Mouse (Mus musculus): ENCODE data around the gene Rrp7a. TPM values are rescaled to one million over a fixed set of nuclear protein-coding genes. Genes with fewer than 3 reads are reported as not detected.

Rrp7a gene
- polyA plus RNA-seq, 1 experiment from 2014 or later: 78.9 TPM

DNA sequence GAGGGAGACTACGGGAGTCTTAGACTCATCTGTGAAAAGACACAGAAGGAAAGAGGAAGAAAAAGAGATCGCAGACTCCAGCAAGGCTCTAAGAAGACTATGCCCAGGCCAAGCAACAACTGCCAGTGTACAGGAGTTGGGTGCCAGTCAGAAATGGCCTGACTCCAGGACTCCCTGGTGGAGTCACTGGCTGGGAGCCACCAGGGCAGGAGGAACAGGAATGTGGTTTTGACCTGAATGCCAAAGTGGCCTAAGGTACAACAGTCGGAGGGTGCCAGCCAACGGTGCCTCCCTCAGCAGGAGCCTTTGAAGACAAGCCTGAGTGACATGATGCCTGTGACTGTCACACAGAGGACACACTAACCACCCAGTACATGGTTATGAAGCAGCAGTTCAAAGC lies 48.4 kb downstream of the Rrp7a start:
- 74% methylated on average over 4 of the region's 4 CpGs for WGBS
- no peaks in the 10 kb centered on the region for H3K4me1 ChIP-seq (replicated peaks)
- ATAC-seq (ENCODE audit: low FRiP score, low read depth): no peak

DNA sequence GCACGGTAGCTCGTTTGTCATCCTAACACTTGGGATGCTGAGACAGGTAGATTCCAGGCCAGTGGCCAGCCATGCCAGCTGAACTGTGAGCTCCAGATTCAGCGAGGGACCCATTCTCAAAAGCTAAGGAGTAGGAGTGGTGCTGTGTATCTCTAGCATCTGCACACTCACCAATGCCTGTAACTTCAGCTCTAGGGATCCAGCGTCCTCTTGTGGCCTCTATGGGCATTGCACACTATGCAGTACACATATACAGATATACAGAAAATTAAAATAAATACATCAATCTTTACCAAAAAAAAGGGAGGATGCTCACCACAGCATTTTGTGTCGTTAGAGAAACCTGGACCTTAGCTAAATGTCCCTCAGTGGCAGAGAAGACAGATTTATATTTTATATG lies 50.8 kb downstream of the Rrp7a start:
- 87% methylated on average over 5 of the region's 5 CpGs for WGBS
- no peak for ATAC-seq (ENCODE audit: low FRiP score, low read depth)

More for the DNA sequence above, 48.4 kb downstream of the Rrp7a start:
- Histone ChIP-seq H3K9ac (no peak overlapping the region), H3K9me3 (no peaks in the 10 kb centered on the region), H3K4me2 (no peak overlapping the region), H3K27me3 (no peaks in the 10 kb centered on the region), H3K4me3 (no peak overlapping the region), H3K36me3 (no peaks in the 10 kb centered on the region), H3K27ac (replicated peaks) (no peak overlapping the region)

DNA sequence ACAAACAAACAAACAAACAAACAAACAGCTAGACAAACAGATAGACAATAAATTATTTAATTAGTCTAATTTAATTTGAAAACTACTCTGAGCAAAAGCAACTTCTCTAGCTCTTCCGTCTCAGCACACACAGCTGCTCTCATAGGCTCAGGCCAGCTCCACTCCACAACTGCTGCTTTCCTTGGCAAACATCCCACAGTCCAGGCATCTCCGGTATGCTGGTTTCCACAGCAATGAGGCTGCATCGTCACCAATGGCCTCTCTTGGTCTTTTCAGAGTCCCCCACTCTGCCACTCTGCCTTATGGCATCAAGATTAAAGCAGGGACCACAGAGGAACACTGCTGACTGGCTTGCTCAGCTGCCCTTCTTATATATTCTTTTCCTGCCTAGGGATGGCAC lies 51.7 kb downstream of the Rrp7a start:
- H3K36me3 ChIP-seq: no peaks in the 10 kb centered on the region
- 61% methylated on average over 3 of the region's 3 CpGs for WGBS
- 0 out of 2 replicates have a peak overlapping the region, but pooled peaks have one; percentile 25 for H3K27ac ChIP-seq (replicated peaks)
- H3K9ac ChIP-seq: no peak overlapping the region
- H3K27me3 ChIP-seq: no peaks in the 10 kb centered on the region
- H3K4me2 ChIP-seq: no peak overlapping the region
- H3K4me3 ChIP-seq: no peak overlapping the region
- peak; percentile 71 for ATAC-seq (ENCODE audit: low FRiP score, low read depth)
- H3K4me1 ChIP-seq (replicated peaks): no peaks in the 10 kb centered on the region
- H3K9me3 ChIP-seq: no peaks in the 10 kb centered on the region

More for the DNA sequence above, 50.8 kb downstream of the Rrp7a start:
- Histone ChIP-seq H3K4me3 (no peak overlapping the region), H3K9ac (no peak overlapping the region), H3K36me3 (no peaks in the 10 kb centered on the region), H3K9me3 (no peaks in the 10 kb centered on the region), H3K27me3 (no peaks in the 10 kb centered on the region), H3K4me1 (replicated peaks) (no peaks in the 10 kb centered on the region), H3K4me2 (no peak overlapping the region), H3K27ac (replicated peaks) (no peak overlapping the region)

DNA sequence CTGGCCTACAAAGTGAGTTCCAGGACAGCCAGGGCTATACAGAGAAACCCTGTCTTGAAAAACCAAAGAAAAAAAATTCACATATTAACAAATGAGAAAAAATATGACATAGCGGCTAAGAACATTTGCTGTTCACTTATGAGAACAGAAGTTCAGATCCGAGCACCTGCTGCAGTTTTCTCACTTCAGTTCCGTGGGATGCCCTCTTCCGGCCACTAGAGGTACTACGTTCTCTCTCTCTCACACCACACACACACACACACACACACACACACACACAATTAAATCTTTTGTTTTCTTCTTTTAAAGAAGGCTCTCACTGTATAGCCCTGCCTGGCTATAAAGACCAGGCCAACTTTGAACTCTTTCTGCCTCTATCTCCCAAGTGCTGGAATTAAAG lies 54.3 kb downstream of the Rrp7a start:
- H3K27ac ChIP-seq (replicated peaks): no peak overlapping the region
- H3K27me3 ChIP-seq: no peaks in the 10 kb centered on the region
- WGBS: 96% methylated on average over 5 of the region's 5 CpGs

DNA sequence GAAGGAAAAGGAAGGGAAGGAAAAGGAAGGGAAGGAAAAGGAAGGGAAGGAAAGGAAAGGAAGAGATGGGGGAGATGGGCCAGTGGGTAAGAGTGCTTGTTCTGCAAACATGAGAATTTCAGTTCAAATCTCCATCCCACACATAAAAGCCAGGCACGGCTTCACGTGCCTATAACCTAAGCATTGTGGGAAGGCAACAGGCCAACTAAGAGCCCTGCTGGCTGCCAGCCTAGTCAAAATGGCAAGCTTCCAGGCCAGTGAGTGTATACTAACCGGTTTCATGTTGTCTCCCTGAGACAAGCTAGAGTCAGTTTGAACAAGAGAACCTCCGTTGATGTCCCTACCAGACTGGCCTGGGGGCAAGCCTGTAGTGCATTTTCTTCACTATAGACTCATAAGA lies 57.1 kb downstream of the Rrp7a start:
- Histone ChIP-seq H3K4me3 (no peak overlapping the region), H3K9ac (no peak overlapping the region), H3K4me2 (no peak overlapping the region), H3K27ac (replicated peaks) (no peak overlapping the region), H3K4me1 (replicated peaks) (no peaks in the 10 kb centered on the region), H3K27me3 (no peaks in the 10 kb centered on the region), H3K36me3 (no peaks in the 10 kb centered on the region), H3K9me3 (no peaks in the 10 kb centered on the region)
- 47% methylated on average over 4 of the region's 4 CpGs for WGBS
- no peak for ATAC-seq (ENCODE audit: low FRiP score, low read depth)

More for the DNA sequence above, 54.3 kb downstream of the Rrp7a start:
- Histone ChIP-seq H3K36me3 (no peaks in the 10 kb centered on the region), H3K4me3 (no peak overlapping the region), H3K9ac (no peak overlapping the region), H3K4me1 (replicated peaks) (no peaks in the 10 kb centered on the region), H3K4me2 (no peak overlapping the region), H3K9me3 (no peaks in the 10 kb centered on the region)
- ATAC-seq (ENCODE audit: low FRiP score, low read depth): no peak

Other genes with a start within 250 kb of the Rrp7a start
- gene Tcf20, start 134.9 kb downstream of the Rrp7a start, polyA plus RNA-seq (2015; fragmentation: Nextera tagmentation; extraction: Ambion mirVana): 10.4 and 11.4 TPM in 2 replicates
- gene Nfam1, start 89.5 kb downstream of the Rrp7a start, polyA plus RNA-seq (2015; fragmentation: Nextera tagmentation; extraction: Ambion mirVana): 2.1 and 2.7 TPM in 2 replicates
- 29.7 and 31.0 TPM in 2 replicates for gene Serhl, start 33.3 kb downstream of the Rrp7a start, polyA plus RNA-seq (2015; fragmentation: Nextera tagmentation; extraction: Ambion mirVana)
- 130 and 132 TPM in 2 replicates for gene Poldip3, start 26.6 kb upstream of the Rrp7a start, polyA plus RNA-seq (2015; fragmentation: Nextera tagmentation; extraction: Ambion mirVana)
- 116 and 144 TPM in 2 replicates for gene Cyb5r3, start 49.8 kb upstream of the Rrp7a start, polyA plus RNA-seq (2015; fragmentation: Nextera tagmentation; extraction: Ambion mirVana)
- gene A4galt, start 129.0 kb upstream of the Rrp7a start, polyA plus RNA-seq (2015; fragmentation: Nextera tagmentation; extraction: Ambion mirVana): 4.6 and 5.2 TPM in 2 replicates
- 41.5 and 41.9 TPM in 2 replicates for gene Arfgap3, start 227.4 kb upstream of the Rrp7a start, polyA plus RNA-seq (2015; fragmentation: Nextera tagmentation; extraction: Ambion mirVana)

Data from hindbrain, embryonic 15.5 days (tissue).